Comparison of ENCODE assay signal across 18 mouse cellular contexts in genomic region chr12:16911524-16911923, GRCm38 (mm10). TPM values are rescaled to one million over a fixed set of nuclear protein-coding genes. Genes with fewer than 3 reads are reported as not detected.
DNase-seq lines count a peak whose midpoint lies in the region; TF ChIP-seq lines count a peak whose summit lies in the region.
"Had no signal": no experiment of that assay in that cellular context is flagged by ENCODE, and none has a peak within 500 bp of the region (broad histone marks: within the 10 kb centered on the region; RNA-seq: fewer than 3 reads in every experiment).

No protein-coding gene starts in this region.

- H3K27ac ChIP-seq in gastrocnemius, adult 2 months = peak overlapping the region; percentile 21; the same call in 1 of the 2 replicates
- H3K27ac ChIP-seq in MEL (ENCODE audit: control insufficient read depth, low read depth, low read length) = no peak overlapping the region

- peaks cover 0 to 25% of the 10 kb centered on the region in 2 experiments; a peak in 2 of 4 replicates for H3K36me3 ChIP-seq in MEL (ENCODE audit: control insufficient read depth in 1 of 2, insufficient read depth in 2 of 2, low read length in 2 of 2)

- peaks cover 0 to 8% of the 10 kb centered on the region in 2 experiments; a peak in 2 of 4 replicates for H3K4me1 ChIP-seq in MEL (ENCODE audit: control insufficient read depth in 1 of 2, insufficient read depth in 2 of 2, low read length in 2 of 2)

- DNase-seq in gastrocnemius, adult 2 months = no peak
- DNase-seq in gastrocnemius, postnatal 14 days = no peak
- no peak for DNase-seq in MEL (ENCODE audit: low read depth, low spot score)
- no peak for DNase-seq in layer of hippocampus, postnatal 25 days (ENCODE audit: extremely low spot score in 1 of 2, low spot score in 1 of 2)
- DNase-seq: adrenal gland, adult 2 months; adrenal gland, adult 8-10 months; adrenal gland, postnatal 10 days; adrenal gland, postnatal 14 days; adrenal gland, postnatal 25 days; adrenal gland, postnatal 36 days; B cell, adult 2 months; cerebellum, adult 11 months; cerebellum, adult 11-12 months; cerebellum, adult 18-20 months; cerebellum, adult 2 months had no signal

- TF ChIP-seq CTCF in gastrocnemius, adult 2 months (IDR thresholded peaks at IDR 0.05) = no peak
- no peak for TF ChIP-seq CTCF in MEL (IDR thresholded peaks at IDR 0.05 in 2 of 3, conservative IDR thresholded peaks at IDR 0.05 in 1 of 3; ENCODE audit: control insufficient read depth in 1 of 3, insufficient read depth in 1 of 3, low read depth in 2 of 3, low read length in 3 of 3, poor library complexity in 1 of 3, severe bottlenecking in 1 of 3)

- peak; percentile 34 to 38; a peak in 2 of 4 replicates for TF ChIP-seq EP300 in MEL (IDR thresholded peaks at IDR 0.05; ENCODE audit: low read depth in 1 of 2, low read length in 2 of 2)

- TF ChIP-seq POLR2A in MEL (IDR thresholded peaks at IDR 0.05; ENCODE audit: control insufficient read depth in 1 of 2, insufficient read depth in 1 of 2, low read depth in 1 of 2, low read length in 2 of 2, poor library complexity in 1 of 2) = no peak

- TF ChIP-seq RAD21 in MEL (IDR thresholded peaks at IDR 0.05; ENCODE audit: low read depth, low read length) = no peak

- H3K27me3 ChIP-seq in MEL (ENCODE audit: control insufficient read depth in 1 of 2, insufficient read depth in 2 of 2, low read length in 2 of 2) = no peaks in the 10 kb centered on the region
- H3K27me3 ChIP-seq: CH12.LX, Patski had no signal

- H3K9me3 ChIP-seq in MEL (replicated peaks; ENCODE audit: insufficient read depth, low read length) = no peaks in the 10 kb centered on the region
- H3K9me3 ChIP-seq: G1E had no signal

- H3K4me3 ChIP-seq in gastrocnemius, adult 2 months = no peak overlapping the region
- H3K4me3 ChIP-seq in MEL (ENCODE audit: control insufficient read depth in 1 of 2, insufficient read depth in 1 of 2, low read depth in 2 of 2, low read length in 2 of 2) = no peak overlapping the region

- no peak overlapping the region for H3K9ac ChIP-seq in MEL (ENCODE audit: control insufficient read depth, low read depth, low read length, poor library complexity, severe bottlenecking)

- intact Hi-C loops in gastrocnemius, adult 2 months (cut with DNase I) = no loop called here
- intact Hi-C loops in gastrocnemius, postnatal 14 days (cut with DNase I; ENCODE audit: low total_unique reads) = no loop called here

- peaks cover 42% of the 10 kb centered on the region for H3K79me2 ChIP-seq in MEL (ENCODE audit: control insufficient read depth, insufficient read depth, low read length, poor library complexity)

TF ChIP-seq in MEL, 35 proteins besides CTCF, POLR2A, EP300 and RAD21:
- no peak for TF ChIP-seq ZNF384 (IDR thresholded peaks at IDR 0.05; ENCODE audit: low read depth, low read length)
- TF ChIP-seq RCOR1 (IDR thresholded peaks at IDR 0.05; ENCODE audit: low read depth, low read length) = peak; percentile 72; the same call in 1 of the 2 replicates
- TF ChIP-seq UBTF (IDR thresholded peaks at IDR 0.05; ENCODE audit: borderline replicate concordance, insufficient read depth, low read depth, low read length) = no peak
- peak; percentile 51; the same call in 1 of the 2 replicates for TF ChIP-seq GATA1 (IDR thresholded peaks at IDR 0.05; ENCODE audit: low read depth, low read length)
- no peak for TF ChIP-seq USF2 (IDR thresholded peaks at IDR 0.05; ENCODE audit: borderline replicate concordance in 1 of 2, insufficient read depth in 1 of 2, low read depth in 1 of 2, low read length in 2 of 2)

RNA-seq across cellular contexts. Expression of gene Rock2, which starts 16.8 kb away (rescaled TPM):
- total RNA-seq in gastrocnemius, adult 2 months (2021) = 100 to 1,000 TPM in 1 of 2 experiments, 10 to 100 TPM in 1; 86.0 to 103 TPM
- 10 to 100 TPM; 71.6 to 76.3 TPM for total RNA-seq in gastrocnemius, postnatal 14 days (2021)
- total RNA-seq in MEL (2012; rRNA removed) = 10.9 and 12.2 TPM in 2 replicates
- polyA plus RNA-seq in MEL (2012; ENCODE audit: insufficient read depth in 1 of 2, insufficient read length in 2 of 2, low read depth in 1 of 2, low replicate concordance in 2 of 2, missing spikeins in 1 of 2) = 10 to 100 TPM; 14.4 to 46.4 TPM
- total RNA-seq in layer of hippocampus, postnatal 25 days (2021) = 100 to 1,000 TPM; 120 to 134 TPM
